Mouse (Mus musculus): ENCODE measurements around the gene Trim31. TPM values are rescaled to one million over a fixed set of nuclear protein-coding genes. Genes with fewer than 3 reads are reported as not detected.

The Trim31 gene
- polyA plus RNA-seq, 1 experiment from 2014 or later, result not detected

Other genes starting within 250 kb of the Trim31 start
- not detected in 2 replicates for gene H2-M1, start 225.9 kb upstream of the Trim31 start, polyA plus RNA-seq (2015; fragmentation: Nextera tagmentation; extraction: Ambion mirVana)
- gene H2-M10.5, start 125.2 kb upstream of the Trim31 start, polyA plus RNA-seq (2015; fragmentation: Nextera tagmentation; extraction: Ambion mirVana), result not detected in 2 replicates
- gene H2-M10.6, start 85.9 kb upstream of the Trim31 start, polyA plus RNA-seq (2015; fragmentation: Nextera tagmentation; extraction: Ambion mirVana), result not detected in 2 replicates
- gene Trim26, start 61.0 kb upstream of the Trim31 start, polyA plus RNA-seq (2015; fragmentation: Nextera tagmentation; extraction: Ambion mirVana), result 17.7 and 25.0 TPM in 2 replicates
- 0.06 and 0.13 TPM in 2 replicates for gene Trim15, start 30.9 kb upstream of the Trim31 start, polyA plus RNA-seq (2015; fragmentation: Nextera tagmentation; extraction: Ambion mirVana)
- gene Trim10, start 28.5 kb upstream of the Trim31 start, polyA plus RNA-seq (2015; fragmentation: Nextera tagmentation; extraction: Ambion mirVana), result 9.5 and 14.1 TPM in 2 replicates
- not detected in 2 replicates for gene Trim40, start 8.0 kb upstream of the Trim31 start, polyA plus RNA-seq (2015; fragmentation: Nextera tagmentation; extraction: Ambion mirVana)
- 0.33 and 0.48 TPM in 2 replicates for gene Rnf39, start 44.8 kb downstream of the Trim31 start, polyA plus RNA-seq (2015; fragmentation: Nextera tagmentation; extraction: Ambion mirVana)
- gene Ppp1r11, start 53.6 kb downstream of the Trim31 start, polyA plus RNA-seq (2015; fragmentation: Nextera tagmentation; extraction: Ambion mirVana), result 73.1 and 81.3 TPM in 2 replicates
- 41.2 and 47.4 TPM in 2 replicates for gene Znrd1, start 60.4 kb downstream of the Trim31 start, polyA plus RNA-seq (2015; fragmentation: Nextera tagmentation; extraction: Ambion mirVana)
- 6.2 and 7.4 TPM in 2 replicates for gene Znrd1as, start 60.5 kb downstream of the Trim31 start, polyA plus RNA-seq (2015; fragmentation: Nextera tagmentation; extraction: Ambion mirVana)
- not detected in 2 replicates for gene 2410137M14Rik, start 83.1 kb downstream of the Trim31 start, polyA plus RNA-seq (2015; fragmentation: Nextera tagmentation; extraction: Ambion mirVana)
- gene H2-M5, start 91.4 kb downstream of the Trim31 start, polyA plus RNA-seq (2015; fragmentation: Nextera tagmentation; extraction: Ambion mirVana), result 0.34 and 0.49 TPM in 2 replicates
- gene Zfp57, start 103.0 kb downstream of the Trim31 start, polyA plus RNA-seq (2015; fragmentation: Nextera tagmentation; extraction: Ambion mirVana), result 32.4 and 40.4 TPM in 2 replicates
- 0.13 TPM in 1 of 2 replicates, not detected in the other for gene Mog, start 125.3 kb downstream of the Trim31 start, polyA plus RNA-seq (2015; fragmentation: Nextera tagmentation; extraction: Ambion mirVana)
- gene Gabbr1, start 147.8 kb downstream of the Trim31 start, polyA plus RNA-seq (2015; fragmentation: Nextera tagmentation; extraction: Ambion mirVana), result 4.6 and 5.6 TPM in 2 replicates
- gene Olfr90, start 190.4 kb downstream of the Trim31 start, polyA plus RNA-seq (2015; fragmentation: Nextera tagmentation; extraction: Ambion mirVana), result not detected in 2 replicates
- gene Olfr91, start 200.2 kb downstream of the Trim31 start, polyA plus RNA-seq (2015; fragmentation: Nextera tagmentation; extraction: Ambion mirVana), result not detected in 2 replicates
- not detected in 2 replicates for gene Olfr92, start 222.0 kb downstream of the Trim31 start, polyA plus RNA-seq (2015; fragmentation: Nextera tagmentation; extraction: Ambion mirVana)